Mouse (Mus musculus) spleen, adult 2 months (tissue): Measurements from ENCODE around the gene Zfp385c. TPM values are rescaled to one million over a fixed set of nuclear protein-coding genes. Genes with fewer than 3 reads are reported as not detected.

Experiments used
- DNase-seq, 2 experiments: peaks; one replicate each; pipeline versions ENCODE4 v3.0.0 to v3.0.0-alpha.2; 2012 to 2021; ENCODE audit warnings: low spot score in 2 of 2, low read depth in 1 of 2
- H3K27ac ChIP-seq: fragments of 200-500 bp; 2 replicates; pipeline ENCODE4 v1.5.1; 2012; ENCODE audit warnings: low read length, inconsistent platforms; ENCODE audit not compliant: insufficient read depth
- H3K27me3 ChIP-seq: fragments of 200-500 bp; 2 replicates; pipeline ENCODE4 v1.6.1; 2012; ENCODE audit warnings: mild to moderate bottlenecking, moderate library complexity, low read length, inconsistent platforms; ENCODE audit not compliant: control insufficient read depth, insufficient read depth
- H3K36me3 ChIP-seq: fragments of 200-500 bp; 2 replicates; pipeline ENCODE4 v1.6.1; 2012; ENCODE audit warnings: mild to moderate bottlenecking, low read length, inconsistent platforms; ENCODE audit not compliant: control insufficient read depth, insufficient read depth
- H3K4me1 ChIP-seq: fragments of 200-500 bp; 2 replicates; pipeline ENCODE4 v1.6.1; 2011; ENCODE audit warnings: inconsistent platforms; ENCODE audit not compliant: control insufficient read depth, insufficient read depth, insufficient read length
- H3K4me3 ChIP-seq: fragments of 200-500 bp; 2 replicates; pipeline ENCODE4 v1.5.1; 2011; ENCODE audit warnings: mild to moderate bottlenecking, inconsistent platforms; ENCODE audit not compliant: insufficient read depth, insufficient read length; ENCODE audit errors: extremely low read depth
- CTCF ChIP-seq: fragments of 200-500 bp; IDR thresholded peaks from 2 replicates; pipeline ENCODE4 v1.5.1; 2011; ENCODE audit warnings: mild to moderate bottlenecking, inconsistent platforms; ENCODE audit not compliant: insufficient read depth, insufficient read length, insufficient replicate concordance; ENCODE audit errors: extremely low read depth
- POLR2A ChIP-seq: fragments of 200-500 bp; IDR thresholded peaks from 2 replicates; pipeline ENCODE4 v1.6.1; 2011; ENCODE audit warnings: low read depth, low read length, inconsistent platforms
- WGBS: fragments of 180-500 bp; shearing (Covaris S2); methylation state at CpG from one replicate; pipeline ENCODE4 v1.1.7; 2018; 5-methylcytosine and 5-hydroxymethylcytosine counted together
- polyA plus RNA-seq: library from polyadenylated mRNA; depleted of rRNA; stranded (reverse); fragments of >200 nt; gene quantifications from 2 replicates; pipeline ENCODE4 v1.2.3, GENCODE M21; 2012

Gene Zfp385c
- polyA plus RNA-seq, 1 experiment = 0.50 TPM

GRCm38 (mm10) chr11:100703366-100703765 lies 11.1 kb upstream of the Zfp385c start:
- WGBS = 11% methylated on average over 11 of the region's 11 CpGs
- peaks cover 18% of the 10 kb centered on the region for H3K36me3 ChIP-seq
- TF ChIP-seq CTCF (no peak), POLR2A (no peak)
- H3K27me3 ChIP-seq = no peaks in the 10 kb centered on the region
- DNase-seq = no peak
- peak overlapping the region; percentile 18 for H3K27ac ChIP-seq
- peaks cover 14% of the 10 kb centered on the region; the same call in 1 of the 2 replicates for H3K4me1 ChIP-seq
- H3K4me3 ChIP-seq = peak overlapping the region; percentile 71

GRCm38 (mm10) chr11:100702906-100703305 lies 10.7 kb upstream of the Zfp385c start:
- WGBS = 7% methylated on average over 7 of the region's 7 CpGs
- Histone ChIP-seq H3K4me3 (peak overlapping the region; percentile 71), H3K36me3 (peaks cover 20% of the 10 kb centered on the region), H3K27me3 (no peaks in the 10 kb centered on the region), H3K27ac (peak overlapping the region; percentile 18), H3K4me1 (peaks cover 14% of the 10 kb centered on the region; the same call in 1 of the 2 replicates)
- no peak for DNase-seq
- no peak for TF ChIP-seq CTCF
- TF ChIP-seq POLR2A = no peak

GRCm38 (mm10) chr11:100702081-100702851 lies 10.0 kb upstream of the Zfp385c start:
- 50% methylated on average over 19 of the region's 19 CpGs for WGBS

GRCm38 (mm10) chr11:100701301-100701700 lies 9.0 kb upstream of the Zfp385c start:
- H3K36me3 ChIP-seq = peaks cover 22% of the 10 kb centered on the region
- DNase-seq = peak in 1 of 2 experiments; percentile 62
- WGBS = 58% methylated on average over 14 of the region's 14 CpGs
- H3K4me1 ChIP-seq = peaks cover 14% of the 10 kb centered on the region; the same call in 1 of the 2 replicates
- H3K27me3 ChIP-seq = no peaks in the 10 kb centered on the region
- no peak overlapping the region for H3K4me3 ChIP-seq
- H3K27ac ChIP-seq = no peak overlapping the region
- TF ChIP-seq CTCF (no peak), POLR2A (no peak)

More at GRCm38 (mm10) chr11:100702081-100702851, 10.0 kb upstream of the Zfp385c start:
- TF ChIP-seq POLR2A = no peak
- TF ChIP-seq CTCF = peak; percentile 77; the same call in 1 of the 2 replicates
- peak overlapping the region; percentile 71 for H3K4me3 ChIP-seq
- no peaks in the 10 kb centered on the region for H3K27me3 ChIP-seq
- peaks cover 14% of the 10 kb centered on the region; the same call in 1 of the 2 replicates for H3K4me1 ChIP-seq
- peak; percentile 71 to 74 for DNase-seq
- peak overlapping the region; percentile 18 for H3K27ac ChIP-seq
- peaks cover 20% of the 10 kb centered on the region for H3K36me3 ChIP-seq

- WGBS = 94% methylated on average over 3 of the region's 3 CpGs
- Histone ChIP-seq H3K27ac (no peak overlapping the region), H3K27me3 (no peaks in the 10 kb centered on the region), H3K4me1 (peaks cover 14% of the 10 kb centered on the region; the same call in 1 of the 2 replicates), H3K4me3 (no peak overlapping the region), H3K36me3 (peaks cover 22% of the 10 kb centered on the region)
- TF ChIP-seq POLR2A (no peak), CTCF (no peak)
- no peak for DNase-seq
Measured at GRCm38 (mm10) chr11:100700710-100701109, 8.5 kb upstream of the Zfp385c start.

GRCm38 (mm10) chr11:100697921-100698320 lies 5.7 kb upstream of the Zfp385c start:
- H3K27ac ChIP-seq = no peak overlapping the region
- DNase-seq = no peak
- H3K4me3 ChIP-seq = no peak overlapping the region
- no peaks in the 10 kb centered on the region for H3K27me3 ChIP-seq
- H3K4me1 ChIP-seq = peaks cover 8% of the 10 kb centered on the region; the same call in 1 of the 2 replicates
- peaks cover 16% of the 10 kb centered on the region for H3K36me3 ChIP-seq
- 90% methylated on average over 7 of the region's 7 CpGs for WGBS
- TF ChIP-seq POLR2A (no peak), CTCF (no peak)
